Mouse (Mus musculus) myocyte (in vitro differentiated cells): Measurements from ENCODE around the gene Ppm1n. TPM values are rescaled to one million over a fixed set of nuclear protein-coding genes. Genes with fewer than 3 reads are reported as not detected.
"Not testable (repeated sequence)": the region's sequence is repeated elsewhere in the genome, so short reads cannot be mapped to it uniquely, and the experiment has no call there.

Experiments
- H3K27me3 ChIP-seq: one replicate; pipeline ENCODE4 v1.6.1; 2011; ENCODE audit not compliant: control insufficient read depth, insufficient read depth, insufficient read length
- H3K36me3 ChIP-seq: one replicate; pipeline ENCODE4 v1.6.1; 2011; ENCODE audit not compliant: control insufficient read depth, insufficient read depth
- H3K4me2 ChIP-seq: one replicate; pipeline ENCODE4 v1.6.1; 2011; ENCODE audit warnings: low read depth, control low read depth
- H3K4me3 ChIP-seq: one replicate; pipeline ENCODE4 v1.5.1; 2011; ENCODE audit warnings: mild to moderate bottlenecking, control low read depth, moderate library complexity
- H3K79me2 ChIP-seq: one replicate; pipeline ENCODE4 v1.6.1; 2011; ENCODE audit not compliant: control insufficient read depth, insufficient read depth
- H3ac ChIP-seq: one replicate; pipeline ENCODE4 v1.6.1; 2011; ENCODE audit not compliant: control insufficient read depth, insufficient read length
- CEBPB ChIP-seq: IDR thresholded peaks from 2 replicates; pipeline ENCODE4 v1.6.1; 2011; ENCODE audit warnings: mild to moderate bottlenecking, moderate library complexity; ENCODE audit not compliant: poor library complexity, insufficient read depth, severe bottlenecking
- E2F4 ChIP-seq: IDR thresholded peaks from one replicate; pipeline ENCODE4 v1.6.1; 2011; ENCODE audit warnings: mild to moderate bottlenecking, control low read depth, moderate library complexity; ENCODE audit not compliant: insufficient read depth
- MAX ChIP-seq: IDR thresholded peaks from one replicate; pipeline ENCODE4 v1.6.1; 2011; ENCODE audit warnings: low read depth, mild to moderate bottlenecking, control low read depth
- MYOD1 ChIP-seq, 3 experiments: IDR thresholded peaks; one replicate each; pipeline ENCODE4 v1.6.1; 2011; ENCODE audit warnings: control low read depth in 2 of 3, low read depth in 2 of 3, mild to moderate bottlenecking in 2 of 3, moderate library complexity in 1 of 3; ENCODE audit not compliant: insufficient read length in 2 of 3, control insufficient read depth in 1 of 3
- MYOG ChIP-seq, 3 experiments: IDR thresholded peaks; one replicate each; pipeline ENCODE4 v1.6.1; 2011; ENCODE audit warnings: control low read depth in 2 of 3, low read depth in 2 of 3, mild to moderate bottlenecking in 2 of 3; ENCODE audit not compliant: insufficient read length in 2 of 3, control insufficient read depth in 1 of 3, insufficient read depth in 1 of 3
- POLR2A ChIP-seq: IDR thresholded peaks from one replicate; pipeline ENCODE4 v1.6.1; 2011; ENCODE audit warnings: low read depth, mild to moderate bottlenecking, control low read depth, moderate library complexity; ENCODE audit not compliant: insufficient read length
- POLR2AphosphoS2 ChIP-seq: IDR thresholded peaks from one replicate; pipeline ENCODE4 v1.6.1; 2011; ENCODE audit warnings: low read depth, control low read depth; ENCODE audit not compliant: insufficient read length
- REST ChIP-seq: IDR thresholded peaks from one replicate; pipeline ENCODE4 v1.6.1; 2011; ENCODE audit warnings: mild to moderate bottlenecking, control low read depth, moderate library complexity; ENCODE audit not compliant: insufficient read depth, insufficient read length
- SRF ChIP-seq: IDR thresholded peaks from one replicate; pipeline ENCODE4 v1.6.1; 2011; ENCODE audit warnings: low read depth; ENCODE audit not compliant: control insufficient read depth, insufficient read length
- TCF12 ChIP-seq: IDR thresholded peaks from one replicate; pipeline ENCODE4 v1.6.1; 2011; ENCODE audit warnings: mild to moderate bottlenecking, control low read depth; ENCODE audit not compliant: poor library complexity, insufficient read depth, severe bottlenecking
- TCF3 ChIP-seq: IDR thresholded peaks from one replicate; pipeline ENCODE4 v1.6.1; 2011; ENCODE audit warnings: low read depth, control low read depth; ENCODE audit not compliant: insufficient read length
- USF1 ChIP-seq: IDR thresholded peaks from one replicate; pipeline ENCODE4 v1.6.1; 2011; ENCODE audit warnings: low read depth, mild to moderate bottlenecking, control low read depth, moderate library complexity
- polyA plus RNA-seq: library from polyadenylated mRNA; unstranded; fragments of >200 nt; fragmentation: generic; extraction: Trizol; gene quantifications from one replicate; pipeline ENCODE4 v1.2.1, GENCODE M21; 2012; ENCODE audit warnings: missing spikeins

The Ppm1n gene
- polyA plus RNA-seq, 1 experiment = 0.42 TPM

DNA sequence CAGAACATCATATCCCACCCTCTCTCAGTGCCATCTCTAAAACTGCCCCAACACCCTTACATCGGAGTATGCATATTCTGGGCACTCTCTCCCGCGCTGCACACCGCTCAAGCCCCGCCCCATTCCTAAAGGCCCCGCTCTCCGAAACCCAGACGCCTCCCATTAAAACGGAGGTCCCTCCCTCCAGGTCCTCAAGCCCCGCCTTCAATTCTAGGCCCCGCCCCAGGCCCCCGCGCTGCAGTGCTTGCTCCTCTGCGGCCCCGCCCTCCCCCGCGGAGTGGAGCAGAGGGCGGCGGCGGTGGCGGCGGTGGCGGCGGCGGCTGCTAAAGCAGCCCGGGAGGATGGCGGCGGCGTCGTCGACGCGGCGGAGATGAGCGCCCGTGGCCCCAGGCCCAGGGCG is 2.5 kb upstream of the Ppm1n start, which contains the start of gene Rtn2:
TSS of gene Rtn2 (plus strand) at position 240 of the 400 bp plus-strand sequence.
- TF ChIP-seq TCF12 (no peak), TCF3 (no peak), USF1 (no peak), SRF (no peak), MAX (no peak), CEBPB (no peak), POLR2AphosphoS2 (no peak), MYOG (IDR thresholded peaks at IDR 0.05; ENCODE audit: control insufficient read depth in 1 of 3, insufficient read depth in 1 of 3, insufficient read length in 2 of 3, low read depth in 2 of 3) (no peak), REST (no peak), E2F4 (no peak), POLR2A (no peak), MYOD1 (IDR thresholded peaks at IDR 0.05; ENCODE audit: control insufficient read depth in 1 of 3, insufficient read length in 2 of 3, low read depth in 2 of 3) (no peak)
- Histone ChIP-seq H3K79me2 (no peaks in the 10 kb centered on the region), H3ac (no peak within 1 kb of the TSS), H3K4me3 (peak within 1 kb of the TSS; percentile 7), H3K27me3 (peaks cover 12% of the 10 kb centered on the region), H3K36me3 (no peaks in the 10 kb centered on the region), H3K4me2 (peak within 1 kb of the TSS; percentile 69)

DNA sequence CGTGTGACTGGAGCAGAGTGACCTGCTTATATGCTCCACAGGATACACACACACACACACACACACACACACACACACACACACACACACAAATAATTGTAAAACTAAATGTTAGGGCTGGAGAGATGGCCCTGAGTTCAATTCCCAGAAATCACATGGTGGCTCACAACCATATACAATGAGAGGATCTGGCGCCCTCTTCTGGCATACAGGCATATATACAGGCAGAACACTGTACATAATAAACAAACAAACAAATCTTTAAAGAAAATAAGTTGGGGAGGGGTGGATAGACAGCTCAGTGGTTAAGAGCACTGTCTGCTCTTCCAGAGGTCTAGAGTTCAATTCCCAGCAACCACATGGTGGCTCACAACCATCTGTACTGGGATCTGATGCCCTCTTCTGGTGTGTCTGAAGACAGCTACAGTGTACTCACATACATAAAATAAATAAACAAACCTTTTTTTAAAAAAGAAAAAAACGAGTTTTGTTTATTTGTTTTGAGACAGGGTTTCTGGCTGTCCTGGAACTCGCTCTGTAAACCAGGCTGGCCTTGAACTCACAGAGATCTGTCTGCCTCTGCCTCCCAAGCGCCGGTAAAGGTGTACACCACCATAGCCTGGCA is 1.9 kb upstream of the Ppm1n start:
- H3K36me3 ChIP-seq, H3K4me2 ChIP-seq, H3K4me3 ChIP-seq, H3ac ChIP-seq, H3K79me2 ChIP-seq: not testable (repeated sequence)
- peaks cover 12% of the 10 kb centered on the region for H3K27me3 ChIP-seq
- peak; percentile 21 for TF ChIP-seq USF1

DNA sequence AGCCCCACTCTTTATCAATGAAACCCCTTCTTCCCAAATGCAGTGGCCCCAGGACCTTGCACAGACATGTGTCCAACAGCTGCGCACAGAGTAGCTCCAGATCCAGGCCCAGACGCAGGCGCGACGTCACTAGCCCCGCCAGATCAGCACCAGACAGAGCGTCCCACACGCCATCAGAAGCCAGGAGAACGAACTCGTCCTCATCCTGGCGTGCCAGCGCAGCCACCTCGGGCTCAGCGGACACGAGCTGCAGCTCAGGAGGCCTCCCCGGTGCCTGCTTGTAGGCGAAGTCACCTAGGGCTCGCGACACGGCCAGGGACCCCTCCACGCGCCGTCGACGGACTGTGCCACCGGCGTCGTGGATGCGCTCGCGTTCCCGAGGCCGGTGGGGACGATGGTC is 812 bp downstream of the Ppm1n start:
- Histone ChIP-seq H3K27me3 (peaks cover 12% of the 10 kb centered on the region), H3ac (no peak overlapping the region), H3K36me3 (no peaks in the 10 kb centered on the region), H3K4me2 (peak overlapping the region; percentile 48), H3K4me3 (no peak overlapping the region), H3K79me2 (no peaks in the 10 kb centered on the region)
- TF ChIP-seq MYOG (IDR thresholded peaks at IDR 0.05; ENCODE audit: control insufficient read depth in 1 of 3, insufficient read depth in 1 of 3, insufficient read length in 2 of 3, low read depth in 2 of 3) (peak in 1 of 3 experiments; percentile 12), E2F4 (no peak)

DNA sequence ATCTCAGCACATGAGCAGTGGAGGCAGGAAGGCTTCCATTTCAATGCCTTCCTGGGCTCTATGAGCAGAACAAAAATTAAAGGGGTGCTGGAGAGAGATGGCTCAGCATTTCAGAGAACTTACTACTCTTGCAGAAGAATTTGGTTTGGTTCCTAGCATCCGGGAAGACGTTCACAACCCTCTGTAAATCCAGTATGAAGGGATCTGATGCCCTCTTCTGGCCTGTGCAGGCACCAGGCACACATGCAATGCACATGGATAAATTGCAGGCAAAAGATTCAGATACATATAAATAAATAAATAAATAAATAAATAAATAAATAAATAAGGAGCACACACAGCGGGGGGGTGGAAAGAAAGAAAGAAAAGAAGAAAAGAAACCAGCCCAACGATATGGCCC is 3.6 kb downstream of the Ppm1n start:
- Histone ChIP-seq H3K27me3 (peaks cover 12% of the 10 kb centered on the region), H3K4me3 (no peak overlapping the region), H3K79me2 (peaks cover under 1% of the 10 kb centered on the region), H3ac (no peak overlapping the region), H3K4me2 (no peak overlapping the region), H3K36me3 (no peaks in the 10 kb centered on the region)
- no peak for TF ChIP-seq REST
- TF ChIP-seq MYOG (IDR thresholded peaks at IDR 0.05; ENCODE audit: control insufficient read depth in 1 of 3, insufficient read depth in 1 of 3, insufficient read length in 2 of 3, low read depth in 2 of 3) = no peak
- TF ChIP-seq MAX = no peak
- no peak for TF ChIP-seq MYOD1 (IDR thresholded peaks at IDR 0.05; ENCODE audit: control insufficient read depth in 1 of 3, insufficient read length in 2 of 3, low read depth in 2 of 3)
- TF ChIP-seq USF1 = no peak
- no peak for TF ChIP-seq E2F4
- TF ChIP-seq CEBPB = no peak
- TF ChIP-seq TCF3 = no peak
- no peak for TF ChIP-seq POLR2AphosphoS2
- TF ChIP-seq TCF12 = no peak
- no peak for TF ChIP-seq SRF
- TF ChIP-seq POLR2A = no peak

DNA sequence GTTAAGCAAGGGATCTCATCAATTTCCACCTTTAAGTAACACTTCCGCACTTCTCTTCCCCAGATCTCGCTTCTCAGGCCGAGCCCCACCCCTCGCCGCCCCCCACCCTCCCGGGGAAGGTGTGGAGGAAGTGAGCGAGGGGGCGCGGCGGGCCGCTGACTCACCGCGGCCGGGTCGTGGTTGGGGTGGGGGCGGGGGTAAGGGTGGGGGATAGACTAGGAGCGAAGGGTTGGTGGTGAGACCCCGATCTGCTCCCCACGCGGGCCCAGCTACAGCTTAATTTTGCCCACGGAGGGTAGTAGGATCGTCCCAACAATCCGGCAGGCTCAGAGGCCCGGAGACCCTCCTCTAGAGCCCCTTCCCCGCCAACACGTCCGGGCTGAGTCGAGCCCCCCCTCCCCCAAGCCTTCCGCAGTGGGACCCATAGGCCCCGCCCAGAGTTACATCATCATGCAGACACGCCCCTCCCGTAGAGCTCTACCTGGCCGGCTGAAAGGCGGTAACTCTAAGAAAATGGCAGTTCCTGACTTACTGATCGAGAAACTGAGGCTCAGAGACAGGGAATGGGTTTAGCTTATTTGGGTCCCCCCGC is 7.6 kb downstream of the Ppm1n start:
- Histone ChIP-seq H3K4me3 (peak overlapping the region; percentile 96), H3K27me3 (no peaks in the 10 kb centered on the region), H3K36me3 (peaks cover 9% of the 10 kb centered on the region), H3K79me2 (peaks cover 39% of the 10 kb centered on the region), H3K4me2 (peak overlapping the region; percentile 75), H3ac (peak overlapping the region; percentile 63)
- TF ChIP-seq E2F4 = no peak
- TF ChIP-seq POLR2AphosphoS2 = peak; percentile 23
- peak; percentile 32 for TF ChIP-seq POLR2A
